Comparison of ENCODE assay signal across 11 mouse cellular contexts in the genomic region with DNA sequence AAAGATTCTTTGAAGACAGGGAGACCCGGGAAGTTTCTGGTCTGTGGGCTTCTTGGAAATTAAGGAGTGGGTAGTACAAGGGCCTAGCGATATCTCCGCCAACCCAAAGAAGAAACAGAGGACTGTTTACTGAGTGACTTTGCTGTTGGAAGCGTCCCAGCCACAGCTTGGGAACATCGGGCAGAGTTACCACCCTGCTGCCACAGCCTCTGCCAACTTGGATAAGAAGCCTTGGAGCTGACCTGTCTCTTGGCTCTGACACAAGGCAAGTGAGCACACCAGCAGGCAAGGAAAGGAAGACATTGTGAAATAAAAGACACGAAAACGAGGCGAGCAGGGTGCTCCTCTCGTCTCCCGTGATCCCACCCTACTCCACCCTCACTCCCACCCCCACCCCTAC.
A peak's percentile ranks its signal among the peaks of the same experiment; 100 is the strongest.
DNase-seq lines count a peak whose midpoint lies in the region; ATAC-seq lines count a peak whose summit lies in the region.
"Had no signal": no experiment of that assay in that cellular context is flagged by ENCODE, and none has a peak within 500 bp of the region (broad histone marks: within the 10 kb centered on the region; RNA-seq: fewer than 3 reads in every experiment).

No protein-coding gene starts in this region.

- H3K4me1 ChIP-seq in midbrain, embryonic 10.5 days = peaks cover 8% of the 10 kb centered on the region

- H3K27me3 ChIP-seq in midbrain, embryonic 10.5 days (ENCODE audit: low read depth, poor library complexity, severe bottlenecking) = no peaks in the 10 kb centered on the region
- H3K27me3 ChIP-seq: neural tube, embryonic 13.5 days had no signal

- no peak for DNase-seq in frontal cortex, postnatal 14 days (ENCODE audit: low spot score in 2 of 2)
- DNase-seq in urinary bladder, postnatal 14 days (ENCODE audit: low spot score) = peak; percentile 47
- DNase-seq in urinary bladder, adult 2 months (ENCODE audit: low spot score) = no peak
- peak; percentile 78 for DNase-seq in gastrocnemius, postnatal 25 days
- no peak for DNase-seq in spleen, postnatal 14 days (ENCODE audit: low spot score in 2 of 2)
- no peak for DNase-seq in midbrain, embryonic 10.5 days (ENCODE audit: low spot score)
- no peak for DNase-seq in urinary bladder, postnatal 10 days (ENCODE audit: low spot score)
- DNase-seq: kidney, postnatal 25 days had no signal

- H3K9me3 ChIP-seq in midbrain, embryonic 10.5 days (replicated peaks) = no peaks in the 10 kb centered on the region
- H3K9me3 ChIP-seq: neural tube, embryonic 13.5 days had no signal

- no peak overlapping the region for H3K27ac ChIP-seq in midbrain, embryonic 10.5 days (replicated peaks)
- H3K27ac ChIP-seq: liver, embryonic 14.5 days; neural tube, embryonic 13.5 days had no signal

- no peak overlapping the region for H3K4me3 ChIP-seq in midbrain, embryonic 10.5 days
- H3K4me3 ChIP-seq: neural tube, embryonic 13.5 days had no signal

- WGBS in midbrain, embryonic 10.5 days = 89% methylated on average over 10 of the region's 10 CpGs

- peak; percentile 58; the same call in 1 of the 2 replicates for ATAC-seq in frontal cortex, adult (ENCODE audit: low TSS enrichment)

- no peaks in the 10 kb centered on the region for H3K36me3 ChIP-seq in midbrain, embryonic 10.5 days
- H3K36me3 ChIP-seq: neural tube, embryonic 13.5 days had no signal

Comparison
In these comparisons a context has a peak if more than half of its experiments do, and no peak if none do; other contexts are left out.
1. DNase-seq: peak in urinary bladder, postnatal 14 days (single experiment) and gastrocnemius, postnatal 25 days (single experiment); none in frontal cortex, postnatal 14 days (0 of 2), urinary bladder, adult 2 months (single experiment), spleen, postnatal 14 days (0 of 2), midbrain, embryonic 10.5 days (single experiment) and urinary bladder, postnatal 10 days (single experiment).